Mouse (Mus musculus): ENCODE measurements around the gene Fbxo48. TPM values are rescaled to one million over a fixed set of nuclear protein-coding genes. Genes with fewer than 3 reads are reported as not detected.

Gene Fbxo48
- under 1 TPM; 0.01 to 0.28 TPM for polyA plus RNA-seq (2012; fragmentation: generic; extraction: Trizol)

DNA sequence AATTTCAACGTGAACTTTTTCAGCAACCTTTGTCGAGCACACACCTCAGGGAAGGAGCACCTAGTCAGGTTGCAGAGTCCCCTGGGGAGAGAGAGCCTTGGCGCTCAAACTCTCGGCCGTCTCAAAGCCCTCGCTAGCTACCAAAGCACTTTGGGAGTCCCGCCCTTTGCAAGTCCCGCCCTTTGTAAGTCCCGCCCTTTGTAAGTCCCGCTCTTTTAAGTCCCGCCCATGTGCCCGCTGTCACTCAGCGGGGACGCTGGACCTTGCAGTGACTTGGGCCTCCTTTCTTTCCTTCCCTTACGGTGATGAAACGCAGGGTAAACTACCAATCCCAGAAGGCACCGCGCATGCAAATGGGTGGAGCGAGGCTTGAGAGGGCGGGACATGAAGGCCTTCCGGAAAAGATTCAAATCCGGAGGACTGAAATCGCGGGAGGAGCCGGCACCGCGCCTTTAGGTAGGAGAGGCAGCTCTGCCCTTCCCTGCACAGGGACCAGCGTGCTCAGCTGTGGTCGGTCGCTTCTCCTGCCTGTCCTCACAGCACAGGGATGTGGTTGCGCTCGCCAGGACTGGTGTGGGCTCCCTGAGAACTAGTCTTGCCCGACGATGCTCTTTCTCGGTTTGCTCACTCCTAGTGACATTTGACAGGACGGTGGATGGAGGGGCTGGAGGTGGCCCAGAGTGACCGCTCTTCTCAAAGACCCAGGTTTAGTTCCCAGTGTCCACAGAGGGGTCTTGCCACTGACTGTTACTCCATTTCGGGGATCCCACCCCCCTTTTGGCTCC lies at the start of gene Fbxo48:
TSS of gene Fbxo48 (plus strand) at position 400 of the 785 bp plus-strand sequence.

Other genes starting within 250 kb of the Fbxo48 start
- gene Egfr, start 199.2 kb upstream of the Fbxo48 start, polyA plus RNA-seq (2012; fragmentation: generic; extraction: Trizol), result 10 to 100 TPM in 1 of 2 experiments, under 1 TPM in 1; 0.55 to 27.5 TPM
- 1 to 10 TPM in 1 of 2 experiments, under 1 TPM in 1; 0.27 to 4.1 TPM for gene Cnrip1, start 100.2 kb downstream of the Fbxo48 start, polyA plus RNA-seq (2012; fragmentation: generic; extraction: Trizol)
- under 1 TPM; 0.01 to 0.07 TPM for gene Plek, start 101.0 kb downstream of the Fbxo48 start, polyA plus RNA-seq (2012; fragmentation: generic; extraction: Trizol)
- 10 to 100 TPM in 1 of 2 experiments, 1 to 10 TPM in 1; 3.7 to 26.9 TPM for gene Ppp3r1, start 207.9 kb downstream of the Fbxo48 start, polyA plus RNA-seq (2012; fragmentation: generic; extraction: Trizol)
- gene Wdr92, start 230.7 kb downstream of the Fbxo48 start, polyA plus RNA-seq (2012; fragmentation: generic; extraction: Trizol), result 10 to 100 TPM in 1 of 2 experiments, 1 to 10 TPM in 1; 2.5 to 12.9 TPM

Measured in C3H10T1/2 (cell line).